Mouse (Mus musculus) lung, postnatal 0 days (tissue): ENCODE results near the gene Park7. TPM values are rescaled to one million over a fixed set of nuclear protein-coding genes. Genes with fewer than 3 reads are reported as not detected.

Experiments
- ATAC-seq: fragments of 200-750 bp; cut with Nextera tagmentation; 2 replicates; pipeline ENCODE4 v1.8.0; 2017; ENCODE audit warnings: moderate library complexity
- DNase-seq: peaks from one replicate; pipeline ENCODE4 v3.0.0-alpha.2; 2016; ENCODE audit warnings: low spot score
- H3K27ac ChIP-seq: fragments of 300-500 bp; sonication (generic); 2 replicates; pipeline ENCODE4 v1.5.1; 2014; ENCODE audit warnings: antibody characterized with exemption, mild to moderate bottlenecking, low read length, mixed read lengths
- H3K27me3 ChIP-seq: fragments of 300-500 bp; sonication (generic); replicated peaks from 2 replicates; pipeline ENCODE4 v1.6.1; 2014; ENCODE audit warnings: low read length, mixed read lengths; ENCODE audit not compliant: insufficient read depth
- H3K36me3 ChIP-seq: fragments of 300-500 bp; sonication (generic); 2 replicates; pipeline ENCODE4 v1.6.1; 2014; ENCODE audit warnings: low read length, mixed read lengths; ENCODE audit not compliant: insufficient read depth
- H3K4me1 ChIP-seq: fragments of 300-500 bp; sonication (generic); 2 replicates; pipeline ENCODE4 v1.6.1; 2014; ENCODE audit warnings: antibody characterized with exemption, low read depth, low read length, mixed read lengths; ENCODE audit not compliant: insufficient read depth
- H3K4me2 ChIP-seq: fragments of 300-500 bp; sonication (generic); replicated peaks from 2 replicates; pipeline ENCODE4 v1.6.1; 2014; ENCODE audit warnings: low read depth, mild to moderate bottlenecking, low read length, moderate library complexity, mixed read lengths
- H3K4me3 ChIP-seq: fragments of 300-500 bp; sonication (generic); 2 replicates; pipeline ENCODE4 v1.5.1; 2014; ENCODE audit warnings: low read depth, low read length
- H3K9ac ChIP-seq: fragments of 300-500 bp; sonication (generic); replicated peaks from 2 replicates; pipeline ENCODE4 v1.6.1; 2014; ENCODE audit warnings: low read depth, mild to moderate bottlenecking
- H3K9me3 ChIP-seq: fragments of 300-500 bp; sonication (generic); 2 replicates; pipeline ENCODE4 v1.6.1; 2016; ENCODE audit warnings: low read length, mixed read lengths
- CTCF ChIP-seq: IDR thresholded peaks from 2 replicates; pipeline ENCODE4 v1.5.1; 2016; ENCODE audit warnings: antibody characterized with exemption, mild to moderate bottlenecking
- EP300 ChIP-seq: IDR thresholded peaks from 2 replicates; pipeline ENCODE4 v1.6.1; 2016; ENCODE audit warnings: antibody characterized with exemption, mild to moderate bottlenecking, control low read depth
- WGBS: fragments of 180-500 bp; shearing (Covaris S2); extraction: QIAGEN DNeasy Blood & Tissue Kit; methylation state at CpG from one replicate; pipeline ENCODE4 v1.1.7; 2014; 5-methylcytosine and 5-hydroxymethylcytosine counted together
- polyA plus RNA-seq: library from polyadenylated mRNA; unstranded; fragments of >200 nt; fragmentation: Nextera tagmentation; extraction: Ambion mirVana; gene quantifications from 2 replicates; pipeline ENCODE4 v1.2.1, GENCODE M21; 2015

Park7 gene
- polyA plus RNA-seq = 229 and 241 TPM in 2 replicates

- ATAC-seq (peak; percentile 88), DNase-seq (peak; percentile 99)
- H3K27me3 ChIP-seq = no peaks in the 10 kb centered on the region
- H3K36me3 ChIP-seq = no peaks in the 10 kb centered on the region
- H3K4me3 ChIP-seq = peak within 1 kb of the TSS; percentile 56
- peak within 1 kb of the TSS; percentile 66 for H3K4me2 ChIP-seq
- TF ChIP-seq EP300 (no peak), CTCF (peak; percentile 85)
- H3K4me1 ChIP-seq = peaks cover 5% of the 10 kb centered on the region; the same call in 1 of the 2 replicates
- peak within 1 kb of the TSS; percentile 66 for H3K9ac ChIP-seq
- under 1% methylated on average over 48 of the region's 48 CpGs for WGBS
- no peaks in the 10 kb centered on the region for H3K9me3 ChIP-seq
- H3K27ac ChIP-seq = peak within 1 kb of the TSS; percentile 84
These were observed at the start of gene Park7, which contains the start of gene Tnfrsf9 for GRCm38 (mm10) chr4:150914290-150914733. Gene Park7, minus strand, starts transcription at chr4:150914437. Gene Tnfrsf9, plus strand, starts transcription at chr4:150914562.

- no peaks in the 10 kb centered on the region for H3K4me1 ChIP-seq
These were observed 49.5 kb upstream of the Park7 start for GRCm38 (mm10) chr4:150963711-150964110.

GRCm38 (mm10) chr4:150962231-150962630 is 48.0 kb upstream of the Park7 start:
- 25% methylated on average over 6 of the region's 6 CpGs for WGBS
- Histone ChIP-seq H3K9me3 (no peaks in the 10 kb centered on the region), H3K4me2 (no peak overlapping the region), H3K4me1 (no peaks in the 10 kb centered on the region), H3K36me3 (no peaks in the 10 kb centered on the region), H3K4me3 (no peak overlapping the region), H3K27ac (no peak overlapping the region), H3K9ac (no peak overlapping the region), H3K27me3 (no peaks in the 10 kb centered on the region)
- DNase-seq = peak; percentile 31
- TF ChIP-seq EP300 = no peak
- no peak for TF ChIP-seq CTCF
- no peak for ATAC-seq

More at GRCm38 (mm10) chr4:150963711-150964110, 49.5 kb upstream of the Park7 start:
- no peak for TF ChIP-seq EP300
- TF ChIP-seq CTCF = no peak
- 66% methylated on average over 2 of the region's 2 CpGs for WGBS
- Histone ChIP-seq H3K4me2 (no peak overlapping the region), H3K4me3 (no peak overlapping the region), H3K27me3 (no peaks in the 10 kb centered on the region), H3K9me3 (no peaks in the 10 kb centered on the region), H3K36me3 (no peaks in the 10 kb centered on the region), H3K9ac (no peak overlapping the region), H3K27ac (no peak overlapping the region)
- ATAC-seq (no peak), DNase-seq (no peak)

- Histone ChIP-seq H3K9me3 (no peaks in the 10 kb centered on the region), H3K36me3 (no peaks in the 10 kb centered on the region), H3K4me1 (no peaks in the 10 kb centered on the region), H3K27ac (no peak overlapping the region), H3K9ac (no peak overlapping the region), H3K4me3 (no peak overlapping the region), H3K27me3 (no peaks in the 10 kb centered on the region), H3K4me2 (no peak overlapping the region)
- DNase-seq (no peak), ATAC-seq (peak; percentile 28; the same call in 1 of the 2 replicates)
- TF ChIP-seq EP300 (peak; percentile 62), CTCF (no peak)
- WGBS = 65% methylated on average over 7 of the region's 7 CpGs
These were observed 44.3 kb upstream of the Park7 start for GRCm38 (mm10) chr4:150958536-150958935.

GRCm38 (mm10) chr4:150957106-150957458 is 42.8 kb upstream of the Park7 start:
- ATAC-seq = no peak
- TF ChIP-seq EP300 = no peak
- no peak for TF ChIP-seq CTCF
- H3K9ac ChIP-seq = no peak overlapping the region

GRCm38 (mm10) chr4:150956369-150957105 is 42.3 kb upstream of the Park7 start:
- no peak for DNase-seq
- H3K27me3 ChIP-seq = no peaks in the 10 kb centered on the region
- no peaks in the 10 kb centered on the region for H3K36me3 ChIP-seq
- no peak for TF ChIP-seq EP300
- no peak for TF ChIP-seq CTCF
- H3K27ac ChIP-seq = no peak overlapping the region
- ATAC-seq = no peak
- H3K4me1 ChIP-seq = no peaks in the 10 kb centered on the region
- WGBS = 55% methylated on average over 13 of the region's 13 CpGs
- no peak overlapping the region for H3K4me2 ChIP-seq
- H3K9me3 ChIP-seq = no peaks in the 10 kb centered on the region
- H3K9ac ChIP-seq = no peak overlapping the region
- no peak overlapping the region for H3K4me3 ChIP-seq

More at GRCm38 (mm10) chr4:150957106-150957458, 42.8 kb upstream of the Park7 start:
- H3K36me3 ChIP-seq = no peaks in the 10 kb centered on the region
- H3K27me3 ChIP-seq = no peaks in the 10 kb centered on the region
- no peak overlapping the region for H3K4me3 ChIP-seq
- DNase-seq = no peak
- no peak overlapping the region for H3K4me2 ChIP-seq
- H3K9me3 ChIP-seq = no peaks in the 10 kb centered on the region
- WGBS = 46% methylated on average over 1 of the region's 1 CpGs
- no peaks in the 10 kb centered on the region for H3K4me1 ChIP-seq
- H3K27ac ChIP-seq = no peak overlapping the region
